Mouse (Mus musculus): Measurements from ENCODE around the gene A530016L24Rik.
A peak's percentile ranks its signal among the peaks of the same experiment; 100 is the strongest.

Gene A530016L24Rik

GRCm38 (mm10) chr12:112489134-112489533 is at the start of gene A530016L24Rik:
Gene A530016L24Rik (plus strand): TSS chr12:112489448.
- no peak for DNase-seq (ENCODE audit: low spot score in 2 of 2)

DNA sequence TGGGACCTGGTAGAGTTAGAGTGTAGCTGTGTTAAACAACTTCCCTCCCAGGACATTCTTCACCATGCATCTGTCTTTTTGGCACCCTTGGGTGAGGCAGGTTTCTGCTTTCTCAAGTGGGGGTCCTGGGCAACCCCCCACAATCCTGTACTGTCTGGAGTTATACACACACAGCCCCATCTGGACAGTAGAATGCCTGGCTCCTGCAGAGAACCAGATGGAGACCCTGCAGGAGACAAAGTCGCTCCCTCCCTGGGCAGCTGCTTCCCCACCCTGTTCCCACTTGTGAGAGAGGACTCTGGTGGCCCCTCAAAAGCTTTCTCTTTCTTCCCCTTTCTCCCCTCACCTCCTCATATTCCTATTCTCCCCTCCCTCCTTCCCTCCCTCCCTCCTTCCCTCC is 49.3 kb upstream of the A530016L24Rik start:
- no peak for DNase-seq (ENCODE audit: low spot score in 2 of 2)

- DNase-seq (ENCODE audit: low spot score in 2 of 2) = no peak
Observed at GRCm38 (mm10) chr12:112449144-112449827, 40.0 kb upstream of the A530016L24Rik start.

- no peak for DNase-seq (ENCODE audit: low spot score in 2 of 2)
Observed at GRCm38 (mm10) chr12:112449828-112450180, 39.4 kb upstream of the A530016L24Rik start.

- DNase-seq (ENCODE audit: low spot score in 2 of 2) = no peak
Observed at GRCm38 (mm10) chr12:112450883-112451282, 38.4 kb upstream of the A530016L24Rik start.

DNA sequence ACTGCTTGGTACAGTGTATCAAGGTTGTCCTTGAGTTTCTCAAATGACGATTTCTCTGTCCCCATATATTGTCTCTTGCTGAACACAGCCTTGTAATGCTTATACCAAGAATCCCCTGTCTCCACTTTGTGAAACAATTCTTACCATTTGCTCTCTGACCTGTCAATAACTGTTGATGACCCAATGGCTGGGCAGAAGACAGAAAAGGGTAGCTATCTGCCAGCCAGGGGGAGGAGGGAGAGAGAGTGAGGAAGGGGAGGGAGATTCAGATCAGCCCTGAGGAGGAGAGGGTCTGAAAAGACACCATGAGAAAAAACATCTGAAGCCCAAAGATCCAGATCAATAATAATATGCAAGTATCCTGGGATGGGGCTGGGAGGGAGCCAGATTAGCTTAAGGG is 37.9 kb upstream of the A530016L24Rik start:
- DNase-seq (ENCODE audit: low spot score in 2 of 2) = no peak

- no peak for DNase-seq (ENCODE audit: low spot score in 2 of 2)
Observed at GRCm38 (mm10) chr12:112451826-112452225, 37.4 kb upstream of the A530016L24Rik start.

DNA sequence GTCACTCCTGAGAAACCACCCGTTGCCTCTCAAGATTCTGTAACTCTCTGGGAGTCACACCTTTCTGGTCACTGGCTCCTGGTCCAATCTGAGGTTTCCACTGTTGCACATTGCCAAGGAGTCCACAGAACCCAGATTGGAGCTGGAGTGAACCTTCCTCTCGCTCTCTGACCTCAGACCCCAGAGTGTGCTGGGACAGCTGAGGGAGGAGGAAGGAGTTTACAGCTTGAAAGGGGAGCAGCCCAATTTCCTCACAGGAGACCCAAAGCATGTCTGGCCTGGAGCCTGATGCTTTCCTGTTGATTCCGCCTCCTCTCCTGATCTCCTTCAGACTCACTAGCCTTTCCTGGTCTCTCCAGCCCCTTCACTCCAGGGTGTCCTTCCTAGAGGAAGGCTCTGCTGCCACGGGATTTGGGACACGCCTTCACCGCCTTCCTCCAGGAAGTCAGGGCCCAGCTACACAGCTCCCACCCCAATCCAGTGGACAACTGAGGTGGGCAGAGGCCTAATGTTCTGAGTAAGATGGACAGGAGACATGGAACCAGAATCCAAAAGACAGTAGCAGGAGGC is 33.0 kb upstream of the A530016L24Rik start:
- DNase-seq (ENCODE audit: low spot score in 2 of 2) = no peak

DNA sequence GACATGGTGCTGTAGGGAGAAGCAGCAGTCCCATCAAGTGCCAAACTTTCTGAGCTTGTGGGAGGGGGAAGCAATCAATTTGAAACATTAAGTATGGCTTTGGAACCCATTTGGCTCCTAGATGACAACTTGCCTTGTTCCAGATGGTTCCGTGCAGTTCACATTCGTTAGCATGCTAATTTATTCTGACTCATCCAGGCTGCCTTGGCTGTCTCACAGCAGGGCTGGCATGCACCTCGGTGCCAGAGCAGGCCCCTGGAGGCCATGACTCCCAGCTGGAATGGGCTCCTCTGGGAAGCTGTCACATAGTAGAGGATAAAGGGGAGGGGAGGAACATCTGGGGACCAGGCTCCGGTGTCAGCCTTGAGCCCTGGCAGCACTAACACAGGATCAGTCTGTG is 31.4 kb upstream of the A530016L24Rik start:
- DNase-seq (ENCODE audit: low spot score in 2 of 2) = peak; percentile 62 to 79

DNA sequence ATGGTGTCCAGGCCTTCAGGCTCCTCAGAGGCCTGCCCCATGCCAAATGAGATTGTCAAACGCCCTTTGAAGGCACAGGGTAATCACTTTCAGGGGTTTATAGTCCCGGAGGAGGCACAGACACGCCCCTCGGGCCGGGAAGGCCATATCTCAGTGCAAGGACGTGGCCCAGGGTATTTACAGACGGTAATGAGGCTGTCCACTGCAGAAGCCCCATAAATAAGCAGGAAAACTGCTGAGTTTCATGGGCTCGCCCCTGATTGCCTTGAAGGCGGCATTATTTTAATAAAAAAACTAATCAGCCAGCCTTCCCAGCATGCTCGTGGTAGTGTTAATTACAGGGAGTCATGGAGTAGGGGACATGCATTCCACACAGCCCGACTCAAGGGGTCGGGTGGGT is 26.8 kb upstream of the A530016L24Rik start:
- DNase-seq (ENCODE audit: low spot score in 2 of 2) = no peak

GRCm38 (mm10) chr12:112463209-112463608 is 26.0 kb upstream of the A530016L24Rik start:
- no peak for DNase-seq (ENCODE audit: low spot score in 2 of 2)

DNA sequence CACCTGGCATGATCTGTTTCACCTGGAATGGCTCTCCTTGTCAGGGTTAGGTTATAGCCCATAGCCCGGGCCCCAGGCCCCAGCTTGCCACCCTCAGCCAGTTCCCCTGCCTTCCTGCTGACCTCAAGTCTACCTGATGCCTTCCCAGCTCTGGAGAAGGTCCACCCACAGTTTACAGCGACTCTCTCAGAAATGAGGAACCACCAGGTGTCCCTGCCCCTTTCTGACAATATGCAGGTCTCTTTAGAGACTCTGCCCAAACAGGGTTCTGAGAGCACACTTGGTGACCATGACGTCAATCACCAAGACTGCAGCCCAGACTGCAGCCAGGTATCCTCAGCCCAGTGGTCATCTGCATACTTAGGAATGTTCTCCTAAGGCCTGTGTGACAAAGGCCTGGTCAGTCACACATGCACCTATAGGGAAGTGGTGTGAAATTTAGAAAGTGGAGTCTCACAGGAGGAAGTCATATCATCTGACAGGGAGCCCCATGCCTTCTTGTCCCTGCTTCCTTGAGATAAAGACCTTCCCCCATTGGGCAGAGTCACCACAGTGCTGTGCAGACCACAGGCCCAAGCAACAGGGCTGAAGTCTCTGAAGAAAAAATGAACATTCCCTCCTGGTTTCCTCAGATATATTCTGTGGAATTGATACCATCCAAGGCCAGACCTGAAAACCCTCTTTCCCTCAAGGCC is 25.4 kb upstream of the A530016L24Rik start:
- no peak for DNase-seq (ENCODE audit: low spot score in 2 of 2)

GRCm38 (mm10) chr12:112464516-112464915 is 24.7 kb upstream of the A530016L24Rik start:
- DNase-seq (ENCODE audit: low spot score in 2 of 2) = no peak

- DNase-seq (ENCODE audit: low spot score in 2 of 2) = no peak
Observed at GRCm38 (mm10) chr12:112465928-112466327, 23.3 kb upstream of the A530016L24Rik start.

DNA sequence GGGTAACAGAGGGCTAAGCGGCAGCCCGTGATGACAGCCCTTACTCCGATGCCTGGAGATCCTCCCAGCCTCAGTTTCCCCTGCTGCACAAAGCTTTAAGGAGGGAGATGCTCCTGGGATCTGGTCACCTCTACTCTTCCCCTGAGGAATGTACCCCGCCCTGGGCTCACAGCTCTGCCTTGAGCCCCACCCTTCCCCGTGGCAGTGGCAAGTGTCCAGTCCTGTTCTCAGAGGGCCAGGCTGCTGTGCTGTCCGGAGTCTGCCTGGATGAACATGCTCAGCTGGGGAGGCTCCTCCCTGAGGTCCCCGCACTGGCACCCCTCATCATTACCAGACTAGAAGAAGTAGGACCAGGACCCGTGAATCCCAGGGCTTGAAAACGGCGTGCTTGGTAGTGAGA is 21.9 kb upstream of the A530016L24Rik start:
- DNase-seq (ENCODE audit: low spot score in 2 of 2) = no peak

GRCm38 (mm10) chr12:112469393-112469792 is 19.9 kb upstream of the A530016L24Rik start:
- DNase-seq (ENCODE audit: low spot score in 2 of 2) = no peak

DNA sequence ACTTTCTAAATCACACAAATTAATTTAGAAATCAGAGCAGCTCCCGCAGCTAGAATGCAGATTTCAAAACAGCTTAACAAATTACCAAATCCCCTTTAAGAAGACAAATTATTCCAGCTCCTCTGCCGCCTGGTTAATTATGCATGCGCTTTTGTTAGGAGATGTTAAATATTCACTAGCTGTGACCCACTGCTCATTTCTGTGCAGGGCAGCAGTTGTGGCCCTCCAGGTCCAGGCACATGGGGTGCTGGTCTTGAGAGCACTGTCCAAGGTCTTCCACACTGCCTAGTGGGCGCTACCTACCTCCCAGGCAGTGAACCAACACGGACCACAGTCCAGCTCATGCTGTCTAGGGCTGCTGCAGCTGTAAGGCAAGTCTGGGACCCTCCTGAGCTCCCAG is 19.0 kb upstream of the A530016L24Rik start:
- no peak for DNase-seq (ENCODE audit: low spot score in 2 of 2)

GRCm38 (mm10) chr12:112473777-112474176 is 15.5 kb upstream of the A530016L24Rik start:
- peak; percentile 58 for DNase-seq (ENCODE audit: low spot score in 2 of 2)

DNA sequence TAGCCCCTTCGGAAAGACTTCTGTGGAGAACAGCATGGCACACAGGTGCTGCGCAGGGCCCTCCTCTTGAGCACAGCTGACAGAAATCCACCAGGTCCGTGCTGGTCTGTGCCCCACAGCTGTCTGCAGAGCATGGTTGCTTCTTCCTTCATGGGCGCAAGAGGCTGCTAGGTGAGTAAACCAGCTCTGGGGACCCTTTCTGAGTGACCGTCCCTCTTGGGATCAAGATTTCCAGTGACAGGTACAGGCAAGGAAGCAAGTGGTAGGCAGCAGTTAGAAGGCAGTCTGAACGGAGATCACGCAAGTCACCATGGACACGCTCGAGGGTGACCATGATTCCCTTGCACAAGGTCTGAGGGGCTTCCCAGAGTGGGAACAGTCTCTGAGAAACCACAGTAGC is 287 bp downstream of the A530016L24Rik start:
- no peak for DNase-seq (ENCODE audit: low spot score in 2 of 2)

DNA sequence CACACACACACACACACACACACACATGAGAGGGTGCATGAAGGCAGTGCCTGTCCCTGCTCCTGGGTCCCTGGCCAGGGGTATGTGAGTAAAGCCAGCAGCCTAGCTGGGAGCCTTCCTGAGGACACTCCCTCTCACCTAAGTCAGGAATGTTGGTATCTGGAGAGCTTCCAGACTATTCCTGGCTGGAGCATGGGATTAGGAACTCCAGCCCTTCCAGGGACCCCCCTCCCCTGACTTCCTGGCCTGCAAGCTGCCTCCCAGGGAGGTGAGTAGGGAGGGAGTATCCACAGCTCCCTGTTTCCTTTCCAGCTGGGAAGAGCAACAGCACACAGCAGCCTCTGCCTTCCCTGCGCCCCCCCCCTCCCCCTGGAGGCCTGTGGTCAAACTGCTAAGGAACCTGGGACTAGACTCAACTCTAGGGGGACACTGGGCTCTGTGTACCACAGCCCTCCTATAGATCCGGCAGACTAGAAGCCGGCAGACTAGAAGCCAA is 1.2 kb downstream of the A530016L24Rik start:
- DNase-seq (ENCODE audit: low spot score in 2 of 2) = no peak

GRCm38 (mm10) chr12:112496136-112496535 is 6.9 kb downstream of the A530016L24Rik start:
- no peak for DNase-seq (ENCODE audit: low spot score in 2 of 2)

- no peak for DNase-seq (ENCODE audit: low spot score in 2 of 2)
Observed at GRCm38 (mm10) chr12:112497731-112498130, 8.5 kb downstream of the A530016L24Rik start.

DNA sequence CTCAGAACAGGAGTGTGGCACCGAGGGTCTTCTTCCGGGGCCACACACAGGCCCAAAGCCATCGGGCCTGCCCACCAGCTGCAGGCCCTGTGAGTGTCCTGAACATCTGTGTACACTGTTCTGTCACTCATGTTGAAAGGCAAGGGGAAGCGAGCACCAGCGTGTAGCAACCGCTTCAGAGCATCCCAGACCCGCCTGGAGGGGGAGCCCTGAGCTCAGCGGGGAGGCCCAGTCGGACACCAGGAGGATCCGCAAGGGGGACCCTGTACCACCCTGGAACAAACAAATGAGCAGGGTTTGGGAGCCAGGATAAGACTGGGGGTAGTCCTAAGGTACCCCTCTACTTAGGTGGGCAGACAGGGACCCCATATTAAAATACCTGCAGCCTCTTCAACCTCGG is 9.4 kb downstream of the A530016L24Rik start:
- no peak for DNase-seq (ENCODE audit: low spot score in 2 of 2)

Measured in right cerebral cortex, postnatal 36 days (tissue).